Mouse (Mus musculus) limb, embryonic 11.5 days (tissue): ENCODE measurements around the gene Exosc5. TPM values are rescaled to one million over a fixed set of nuclear protein-coding genes. Genes with fewer than 3 reads are reported as not detected.

Experiments
- ATAC-seq: fragments of 200-750 bp; cut with Nextera tagmentation; 2 replicates; pipeline ENCODE4 v1.8.0; 2017; ENCODE audit warnings: low read depth; ENCODE audit not compliant: insufficient number of reproducible peaks, low FRiP score, low TSS enrichment
- DNase-seq: peaks from one replicate; pipeline ENCODE4 v3.0.0-alpha.2; 2015; ENCODE audit warnings: low spot score
- H3K27ac ChIP-seq: fragments of 300-500 bp; sonication (generic); replicated peaks from 2 replicates; pipeline ENCODE4 v1.5.1; 2014; ENCODE audit warnings: low read depth, mild to moderate bottlenecking, low read length
- H3K27me3 ChIP-seq: fragments of 300-500 bp; sonication (generic); 2 replicates; pipeline ENCODE4 v1.6.1; 2014; ENCODE audit warnings: mild to moderate bottlenecking, low read length, mixed read lengths; ENCODE audit not compliant: control insufficient read depth, insufficient read depth
- H3K36me3 ChIP-seq: fragments of 300-500 bp; sonication (generic); 2 replicates; pipeline ENCODE4 v1.6.1; 2014; ENCODE audit warnings: mild to moderate bottlenecking, low read length, moderate library complexity, mixed read lengths; ENCODE audit not compliant: control insufficient read depth, insufficient read depth
- H3K4me1 ChIP-seq: fragments of 300-500 bp; sonication (generic); 2 replicates; pipeline ENCODE4 v1.6.1; 2014; ENCODE audit warnings: low read length, mixed read lengths; ENCODE audit not compliant: control insufficient read depth, insufficient read depth
- H3K4me2 ChIP-seq: fragments of 300-500 bp; sonication (generic); 2 replicates; pipeline ENCODE4 v1.6.1; 2014; ENCODE audit warnings: low read depth, mild to moderate bottlenecking, moderate library complexity; ENCODE audit not compliant: severe bottlenecking
- H3K4me3 ChIP-seq: fragments of 300-500 bp; sonication (generic); 2 replicates; pipeline ENCODE4 v1.5.1; 2014; ENCODE audit warnings: low read depth, low read length
- H3K9ac ChIP-seq: fragments of 300-500 bp; sonication (generic); 2 replicates; pipeline ENCODE4 v1.6.1; 2014; ENCODE audit warnings: mild to moderate bottlenecking, low read length
- H3K9me3 ChIP-seq: fragments of 300-500 bp; sonication (generic); 2 replicates; pipeline ENCODE4 v1.6.1; 2016; ENCODE audit warnings: low read length; ENCODE audit not compliant: control insufficient read depth
- WGBS: fragments of 180-500 bp; shearing (Covaris S2); extraction: QIAGEN DNeasy Blood & Tissue Kit; methylation state at CpG from one replicate; pipeline ENCODE4 v1.1.7; 2014; 5-methylcytosine and 5-hydroxymethylcytosine counted together
- polyA plus RNA-seq: library from polyadenylated mRNA; unstranded; fragments of >200 nt; fragmentation: Nextera tagmentation; extraction: Ambion mirVana; gene quantifications from 2 replicates; pipeline ENCODE4 v1.2.1, GENCODE M21; 2014

Gene Exosc5
- polyA plus RNA-seq, 1 experiment from 2014 or later, result 70.0 TPM

GRCm38 (mm10) chr7:25644631-25645030 lies 14.3 kb upstream of the Exosc5 start:
- H3K27ac ChIP-seq, result no peak overlapping the region
- no peaks in the 10 kb centered on the region for H3K36me3 ChIP-seq
- 80% methylated on average over 4 of the region's 4 CpGs for WGBS
- H3K27me3 ChIP-seq, result no peaks in the 10 kb centered on the region
- no peaks in the 10 kb centered on the region for H3K9me3 ChIP-seq
- no peak for ATAC-seq
- H3K4me1 ChIP-seq, result no peaks in the 10 kb centered on the region
- H3K4me2 ChIP-seq, result no peak overlapping the region
- no peak for DNase-seq
- H3K9ac ChIP-seq, result no peak overlapping the region
- H3K4me3 ChIP-seq, result no peak overlapping the region

- Histone ChIP-seq H3K4me3 (no peak overlapping the region), H3K9me3 (no peaks in the 10 kb centered on the region), H3K36me3 (no peaks in the 10 kb centered on the region), H3K9ac (no peak overlapping the region), H3K4me1 (no peaks in the 10 kb centered on the region), H3K4me2 (no peak overlapping the region), H3K27ac (no peak overlapping the region), H3K27me3 (no peaks in the 10 kb centered on the region)
- WGBS, result 71% methylated on average over 14 of the region's 14 CpGs
- ATAC-seq (no peak), DNase-seq (no peak)
Observed at GRCm38 (mm10) chr7:25645074-25645473, 13.9 kb upstream of the Exosc5 start.

- DNase-seq (no peak), ATAC-seq (no peak)
- no peak overlapping the region for H3K4me3 ChIP-seq
- no peaks in the 10 kb centered on the region for H3K36me3 ChIP-seq
- no peak overlapping the region for H3K27ac ChIP-seq
- WGBS, result 44% methylated on average over 5 of the region's 5 CpGs
- no peaks in the 10 kb centered on the region for H3K9me3 ChIP-seq
- H3K9ac ChIP-seq, result no peak overlapping the region
- no peaks in the 10 kb centered on the region for H3K4me1 ChIP-seq
- H3K4me2 ChIP-seq, result no peak overlapping the region
- H3K27me3 ChIP-seq, result no peaks in the 10 kb centered on the region
Observed at GRCm38 (mm10) chr7:25647574-25648123, 11.3 kb upstream of the Exosc5 start.

GRCm38 (mm10) chr7:25649839-25650238 lies 9.1 kb upstream of the Exosc5 start:
- Histone ChIP-seq H3K4me2 (no peak overlapping the region), H3K27me3 (no peaks in the 10 kb centered on the region), H3K27ac (no peak overlapping the region), H3K9ac (no peak overlapping the region), H3K4me3 (no peak overlapping the region), H3K9me3 (no peaks in the 10 kb centered on the region), H3K4me1 (no peaks in the 10 kb centered on the region), H3K36me3 (no peaks in the 10 kb centered on the region)
- 79% methylated on average over 4 of the region's 5 CpGs for WGBS
- ATAC-seq, result no peak
- no peak for DNase-seq

- 87% methylated on average over 8 of the region's 8 CpGs for whole genome bisulfite sequencing
Observed at GRCm38 (mm10) chr7:25651281-25651680, 7.7 kb upstream of the Exosc5 start.

GRCm38 (mm10) chr7:25652244-25652759 lies 6.7 kb upstream of the Exosc5 start:
- 89% methylated on average over 12 of the region's 12 CpGs for WGBS
- Histone ChIP-seq H3K4me2 (no peak overlapping the region), H3K9ac (no peak overlapping the region), H3K27me3 (no peaks in the 10 kb centered on the region), H3K4me1 (no peaks in the 10 kb centered on the region), H3K9me3 (no peaks in the 10 kb centered on the region), H3K27ac (no peak overlapping the region), H3K36me3 (no peaks in the 10 kb centered on the region), H3K4me3 (no peak overlapping the region)
- no peak for ATAC-seq
- no peak for DNase-seq

More at GRCm38 (mm10) chr7:25651281-25651680, 7.7 kb upstream of the Exosc5 start:
- Histone ChIP-seq H3K9ac (no peak overlapping the region), H3K27ac (no peak overlapping the region), H3K4me2 (no peak overlapping the region), H3K27me3 (no peaks in the 10 kb centered on the region), H3K4me1 (no peaks in the 10 kb centered on the region), H3K36me3 (no peaks in the 10 kb centered on the region), H3K9me3 (no peaks in the 10 kb centered on the region), H3K4me3 (no peak overlapping the region)
- ATAC-seq (no peak), DNase-seq (no peak)

GRCm38 (mm10) chr7:25655601-25656428 lies 3.1 kb upstream of the Exosc5 start:
- Histone ChIP-seq H3K27me3 (no peaks in the 10 kb centered on the region), H3K4me2 (no peak overlapping the region), H3K36me3 (no peaks in the 10 kb centered on the region), H3K9me3 (no peaks in the 10 kb centered on the region), H3K27ac (no peak overlapping the region), H3K4me1 (peaks cover 2% of the 10 kb centered on the region; the same call in 1 of the 2 replicates), H3K4me3 (no peak overlapping the region), H3K9ac (no peak overlapping the region)
- no peak for DNase-seq
- ATAC-seq, result no peak
- 79% methylated on average over 11 of the region's 11 CpGs for WGBS

- Histone ChIP-seq H3K4me1 (peaks cover 2% of the 10 kb centered on the region; the same call in 1 of the 2 replicates), H3K9ac (peak overlapping the region; percentile 59), H3K4me2 (peak overlapping the region; percentile 71), H3K9me3 (no peaks in the 10 kb centered on the region), H3K27ac (no peak overlapping the region), H3K27me3 (no peaks in the 10 kb centered on the region), H3K36me3 (no peaks in the 10 kb centered on the region), H3K4me3 (peak overlapping the region; percentile 52)
- DNase-seq (no peak), ATAC-seq (no peak)
- WGBS, result 40% methylated on average over 10 of the region's 10 CpGs
Observed at GRCm38 (mm10) chr7:25657785-25658184, 1.2 kb upstream of the Exosc5 start.
